Mouse (Mus musculus): Measurements from ENCODE around the gene Kbtbd7. TPM values are rescaled to one million over a fixed set of nuclear protein-coding genes. Genes with fewer than 3 reads are reported as not detected.
"Not testable (repeated sequence)": the region's sequence is repeated elsewhere in the genome, so short reads cannot be mapped to it uniquely, and the experiment has no call there.

Kbtbd7 gene
- polyA plus RNA-seq, 1 experiment = 8.7 TPM

DNA sequence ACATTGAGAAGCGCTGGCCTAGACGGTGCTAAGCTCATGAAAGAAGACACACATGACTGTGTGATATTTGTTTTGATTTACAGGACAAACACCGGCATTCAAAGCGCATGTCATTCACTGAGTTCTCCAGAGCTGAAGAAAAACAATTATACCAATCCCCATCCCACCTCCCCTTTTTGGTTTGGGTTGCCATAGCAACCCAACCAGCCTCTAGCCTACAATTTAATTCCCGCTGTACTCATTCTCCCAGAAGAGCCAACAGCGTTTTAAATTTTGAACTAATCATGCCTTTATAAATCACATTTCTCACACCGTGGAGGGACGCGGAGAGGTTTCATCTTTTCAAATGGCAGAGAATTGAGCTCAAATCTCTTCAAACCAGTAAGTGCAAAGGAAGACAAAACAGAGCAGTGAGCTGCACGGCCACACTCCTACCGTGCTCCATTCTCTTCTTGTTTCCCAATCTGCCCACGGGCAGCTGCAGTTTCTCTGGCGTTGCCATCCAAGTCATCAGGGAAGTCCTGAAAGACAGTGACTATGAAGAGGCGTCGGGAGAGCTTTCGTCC lies 18.8 kb downstream of the Kbtbd7 start:
- no peak overlapping the region for H3K27ac ChIP-seq (ENCODE audit: insufficient read depth, low read depth, low read length)

DNA sequence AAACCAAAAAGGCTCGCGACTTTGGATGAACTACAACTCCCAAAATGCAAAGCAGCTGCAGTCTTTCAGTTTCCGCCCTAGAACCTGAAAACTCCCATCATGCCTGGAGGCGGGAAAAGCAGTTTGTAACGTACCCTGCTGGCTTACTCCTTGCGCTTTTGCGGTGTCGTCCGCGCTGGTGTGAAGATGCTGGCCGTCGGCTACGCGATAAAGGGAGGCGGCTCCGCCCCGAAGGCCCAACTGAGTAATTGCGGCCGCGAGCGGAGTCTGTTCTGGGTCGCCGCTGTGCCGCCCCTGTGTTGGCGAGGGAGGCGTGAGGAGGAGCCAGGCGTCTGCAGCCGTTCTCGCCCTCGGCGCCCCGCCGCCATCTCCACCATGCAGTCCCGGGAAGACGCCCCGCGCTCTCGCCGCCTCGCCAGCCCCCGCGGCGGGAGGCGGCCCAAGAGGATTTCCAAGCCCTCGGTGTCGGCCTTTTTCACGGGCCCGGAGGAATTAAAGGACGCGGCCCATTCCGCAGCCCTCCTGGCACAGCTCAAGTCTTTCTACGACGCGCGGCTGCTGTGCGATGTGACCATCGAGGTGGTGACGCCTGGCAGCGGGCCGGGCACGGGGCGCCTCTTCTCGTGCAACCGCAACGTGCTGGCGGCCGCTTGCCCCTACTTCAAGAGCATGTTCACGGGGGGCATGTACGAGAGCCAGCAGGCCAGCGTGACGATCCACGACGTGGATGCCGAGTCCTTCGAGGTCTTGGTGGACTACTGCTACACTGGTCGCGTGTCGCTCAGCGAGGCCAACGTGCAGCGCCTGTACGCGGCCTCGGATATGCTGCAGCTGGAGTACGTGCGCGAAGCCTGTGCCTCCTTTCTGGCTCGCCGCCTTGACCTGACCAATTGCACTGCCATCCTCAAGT lies 25.6 kb downstream of the Kbtbd7 start, which contains the start of gene Kbtbd6:
Kbtbd6 (plus strand) TSS at position 155 of the 910 bp plus-strand sequence.
- H3K4me1 ChIP-seq (ENCODE audit: control insufficient read depth, insufficient read depth, low read length) = not testable (repeated sequence)
- peak within 1 kb of the TSS; percentile 85 for H3K4me3 ChIP-seq (ENCODE audit: insufficient read depth, low read length)
- H3K27ac ChIP-seq (ENCODE audit: insufficient read depth, low read depth, low read length) = peak within 1 kb of the TSS; percentile 57

More for the DNA sequence above, 18.8 kb downstream of the Kbtbd7 start:
- no peak overlapping the region for H3K4me3 ChIP-seq (ENCODE audit: insufficient read depth, low read length)
- no peak for TF ChIP-seq POLR2A (IDR thresholded peaks at IDR 0.05; ENCODE audit: borderline replicate concordance, low read depth, low read length)
- TF ChIP-seq CTCF (IDR thresholded peaks at IDR 0.05; ENCODE audit: low read depth, low read length) = no peak
- peaks cover 10% of the 10 kb centered on the region for H3K4me1 ChIP-seq (ENCODE audit: control insufficient read depth, insufficient read depth, low read length)

DNA sequence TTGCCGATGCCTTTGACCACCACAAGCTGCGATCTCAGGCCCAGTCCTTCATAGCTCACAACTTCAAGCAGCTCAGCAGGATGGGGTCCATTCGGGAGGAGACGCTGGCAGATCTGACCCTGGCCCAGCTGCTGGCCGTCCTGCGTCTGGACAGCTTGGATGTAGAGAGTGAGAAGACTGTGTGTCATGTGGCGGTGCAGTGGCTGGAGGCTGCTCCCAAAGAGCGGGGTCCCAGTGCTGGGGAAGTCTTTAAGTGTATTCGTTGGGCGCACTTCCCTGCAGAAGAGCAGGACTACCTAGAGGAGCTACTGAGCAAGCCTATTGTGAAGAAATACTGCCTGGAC lies 26.3 kb downstream of the Kbtbd7 start:
- not testable (repeated sequence) for H3K4me3 ChIP-seq (ENCODE audit: insufficient read depth, low read length); H3K4me1 ChIP-seq (ENCODE audit: control insufficient read depth, insufficient read depth, low read length); H3K27ac ChIP-seq (ENCODE audit: insufficient read depth, low read depth, low read length)

DNA sequence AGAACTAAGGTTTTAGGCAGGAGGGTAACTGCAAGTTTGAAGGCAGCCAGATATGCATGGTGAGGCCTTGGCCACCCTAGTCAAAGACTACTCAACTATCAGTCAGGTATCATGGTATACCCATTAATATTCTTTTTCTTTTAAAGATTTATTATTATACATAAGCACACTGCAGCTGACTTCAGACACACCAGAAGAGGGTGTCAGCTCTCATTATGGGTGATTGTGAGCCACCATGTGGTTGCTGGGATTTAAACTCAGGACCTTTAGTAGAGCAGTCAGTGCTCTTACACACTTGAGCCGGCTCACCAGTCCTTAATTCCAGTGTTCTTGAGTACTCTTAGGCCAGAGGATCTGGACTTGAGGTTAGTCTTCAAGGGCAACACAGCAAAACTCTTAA lies 34.1 kb downstream of the Kbtbd7 start:
- Histone ChIP-seq H3K4me1 (ENCODE audit: control insufficient read depth, insufficient read depth, low read length) (peaks cover 19% of the 10 kb centered on the region), H3K27ac (ENCODE audit: insufficient read depth, low read depth, low read length) (peak overlapping the region; percentile 31; the same call in 1 of the 2 replicates), H3K4me3 (ENCODE audit: insufficient read depth, low read length) (no peak overlapping the region)
- no peak for TF ChIP-seq CTCF (IDR thresholded peaks at IDR 0.05; ENCODE audit: low read depth, low read length)
- no peak for TF ChIP-seq POLR2A (IDR thresholded peaks at IDR 0.05; ENCODE audit: borderline replicate concordance, low read depth, low read length)

DNA sequence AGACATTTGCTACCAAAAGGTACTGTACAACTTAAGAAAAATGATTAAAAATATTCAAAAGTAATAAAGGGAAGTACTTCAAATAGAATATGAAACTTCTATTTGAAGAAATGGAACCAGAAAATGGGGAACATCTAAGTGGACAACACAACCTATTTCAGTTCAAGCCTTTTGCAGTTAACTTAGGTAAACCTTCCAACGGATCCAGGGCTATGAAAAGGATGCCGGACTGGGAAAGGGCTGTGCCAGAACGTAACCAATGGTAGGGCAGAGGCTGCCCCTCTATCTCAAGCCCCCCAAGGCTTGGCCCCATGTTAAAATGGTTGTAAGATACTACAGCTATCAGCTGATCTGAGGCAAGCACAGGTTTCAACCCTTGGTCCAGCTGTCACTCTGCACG lies 34.7 kb downstream of the Kbtbd7 start:
- Histone ChIP-seq H3K4me3 (ENCODE audit: insufficient read depth, low read length) (no peak overlapping the region), H3K27ac (ENCODE audit: insufficient read depth, low read depth, low read length) (peak overlapping the region; percentile 59; the same call in 1 of the 2 replicates), H3K4me1 (ENCODE audit: control insufficient read depth, insufficient read depth, low read length) (peaks cover 19% of the 10 kb centered on the region)
- TF ChIP-seq POLR2A (IDR thresholded peaks at IDR 0.05; ENCODE audit: borderline replicate concordance, low read depth, low read length) = no peak
- TF ChIP-seq CTCF (IDR thresholded peaks at IDR 0.05; ENCODE audit: low read depth, low read length) = no peak

DNA sequence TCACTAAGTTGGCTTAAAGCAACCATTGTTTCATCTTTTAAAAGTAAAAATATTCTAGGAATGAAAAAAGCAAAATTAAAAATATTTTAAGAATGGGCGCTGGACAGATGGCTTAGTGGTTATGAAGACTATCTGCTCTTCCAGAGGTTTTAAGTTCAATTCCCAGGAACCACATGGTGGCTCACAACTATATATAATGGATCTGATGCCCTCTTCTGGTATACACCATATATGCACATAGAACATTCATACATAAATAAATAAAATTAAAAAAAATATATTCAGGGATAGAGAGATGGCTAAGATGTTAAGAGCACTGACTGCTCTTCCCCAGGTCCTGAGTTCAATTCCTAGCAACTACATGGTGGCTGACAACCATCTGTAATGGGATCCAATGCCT lies 39.3 kb downstream of the Kbtbd7 start:
- no peak overlapping the region for H3K27ac ChIP-seq (ENCODE audit: insufficient read depth, low read depth, low read length)
- H3K4me1 ChIP-seq (ENCODE audit: control insufficient read depth, insufficient read depth, low read length) = peaks cover 13% of the 10 kb centered on the region
- no peak overlapping the region for H3K4me3 ChIP-seq (ENCODE audit: insufficient read depth, low read length)
- TF ChIP-seq CTCF (IDR thresholded peaks at IDR 0.05; ENCODE audit: low read depth, low read length) (no peak), POLR2A (IDR thresholded peaks at IDR 0.05; ENCODE audit: borderline replicate concordance, low read depth, low read length) (no peak)

DNA sequence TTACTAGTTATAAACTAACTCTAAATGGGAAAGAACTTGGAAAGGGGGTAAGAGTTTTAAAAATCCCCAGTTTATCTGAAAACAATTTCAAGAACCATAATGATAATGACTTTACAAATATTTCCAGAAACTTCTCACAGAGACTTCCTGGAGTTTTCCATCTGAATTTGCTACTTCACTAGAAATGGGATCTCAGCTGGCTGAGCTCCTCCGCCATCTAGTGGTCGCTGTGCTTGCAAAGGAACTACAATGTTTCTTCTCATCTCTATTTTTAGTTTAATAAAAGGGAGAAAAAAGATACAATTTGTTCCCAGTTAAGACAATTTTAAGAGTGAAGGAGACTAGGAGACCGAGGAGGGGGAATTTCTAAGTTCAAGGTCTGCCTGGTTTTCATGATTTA lies 41.3 kb downstream of the Kbtbd7 start:
- Histone ChIP-seq H3K27ac (ENCODE audit: insufficient read depth, low read depth, low read length) (no peak overlapping the region), H3K4me1 (ENCODE audit: control insufficient read depth, insufficient read depth, low read length) (peaks cover 2% of the 10 kb centered on the region; the same call in 1 of the 2 replicates), H3K4me3 (ENCODE audit: insufficient read depth, low read length) (no peak overlapping the region)
- TF ChIP-seq CTCF (IDR thresholded peaks at IDR 0.05; ENCODE audit: low read depth, low read length) = peak; percentile 63; the same call in 1 of the 2 replicates
- no peak for TF ChIP-seq POLR2A (IDR thresholded peaks at IDR 0.05; ENCODE audit: borderline replicate concordance, low read depth, low read length)

DNA sequence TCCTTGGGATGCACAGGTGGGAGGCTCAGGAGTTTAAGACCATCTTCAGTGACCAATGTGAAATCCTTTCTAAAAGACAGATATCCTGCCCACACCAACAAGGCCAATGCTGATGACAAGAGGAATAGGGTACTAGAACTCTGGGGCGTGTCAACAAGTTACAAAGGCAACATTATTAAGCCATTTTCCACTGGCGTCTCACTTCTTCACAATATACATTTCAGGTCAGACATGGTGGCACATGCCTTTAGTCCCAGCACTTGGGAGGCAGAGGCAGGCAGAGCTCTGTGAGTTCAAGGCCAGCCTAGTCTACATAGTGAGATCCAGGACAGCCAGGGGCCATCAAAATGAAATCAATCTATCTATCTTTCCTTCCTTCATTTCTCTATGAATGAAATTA lies 47.1 kb downstream of the Kbtbd7 start:
- TF ChIP-seq POLR2A (IDR thresholded peaks at IDR 0.05; ENCODE audit: borderline replicate concordance, low read depth, low read length) = no peak
- Histone ChIP-seq H3K4me1 (ENCODE audit: control insufficient read depth, insufficient read depth, low read length) (no peaks in the 10 kb centered on the region), H3K27ac (ENCODE audit: insufficient read depth, low read depth, low read length) (no peak overlapping the region), H3K4me3 (ENCODE audit: insufficient read depth, low read length) (no peak overlapping the region)

Other genes starting within 250 kb of the Kbtbd7 start
- gene Zfp957, start 179.1 kb upstream of the Kbtbd7 start, polyA plus RNA-seq (2012; ENCODE audit: insufficient read depth, insufficient read length, missing spikeins) = not detected in 2 replicates
- gene Rgcc, start 124.9 kb upstream of the Kbtbd7 start, polyA plus RNA-seq (2012; ENCODE audit: insufficient read depth, insufficient read length, missing spikeins) = 0.60 TPM in 1 of 2 replicates, not detected in the other
- gene Naa16, start 35.7 kb upstream of the Kbtbd7 start, polyA plus RNA-seq (2012; ENCODE audit: insufficient read depth, insufficient read length, missing spikeins) = 24.1 and 25.4 TPM in 2 replicates
- gene Mtrf1, start 28.7 kb upstream of the Kbtbd7 start, polyA plus RNA-seq (2012; ENCODE audit: insufficient read depth, insufficient read length, missing spikeins) = 6.6 and 8.3 TPM in 2 replicates
- 0.50 and 1.0 TPM in 2 replicates for gene Kbtbd6, start 25.3 kb downstream of the Kbtbd7 start, polyA plus RNA-seq (2012; ENCODE audit: insufficient read depth, insufficient read length, missing spikeins)
- gene Elf1, start 54.7 kb downstream of the Kbtbd7 start, polyA plus RNA-seq (2012; ENCODE audit: insufficient read depth, insufficient read length, missing spikeins) = 69.9 and 74.0 TPM in 2 replicates
- 41.3 and 55.2 TPM in 2 replicates for gene Wbp4, start 55.0 kb downstream of the Kbtbd7 start, polyA plus RNA-seq (2012; ENCODE audit: insufficient read depth, insufficient read length, missing spikeins)
- 179 and 188 TPM in 2 replicates for gene Sugt1, start 161.2 kb downstream of the Kbtbd7 start, polyA plus RNA-seq (2012; ENCODE audit: insufficient read depth, insufficient read length, missing spikeins)
- not detected in 2 replicates for gene Cnmd, start 235.7 kb downstream of the Kbtbd7 start, polyA plus RNA-seq (2012; ENCODE audit: insufficient read depth, insufficient read length, missing spikeins)

All from bone marrow macrophage, adult 2 months (primary cell).